Mouse (Mus musculus) small intestine, adult 2 months (tissue): ENCODE measurements at regions not wholly inside any gene's neighbourhood (a gene's known extent, or its start where the extent isn't known, plus 50 kb on each side); places are given as distances from the start of the nearest gene placed in this dataset.

Experiments
- CTCF ChIP-seq: fragments of 200-500 bp; IDR thresholded peaks from 2 replicates; pipeline ENCODE4 v1.5.1; 2012; ENCODE audit warnings: low read depth, mild to moderate bottlenecking, control low read depth, inconsistent platforms, low read length, moderate library complexity, mixed read lengths; ENCODE audit not compliant: insufficient replicate concordance, insufficient read length; ENCODE audit errors: extremely low read depth
- POLR2A ChIP-seq: fragments of 200-500 bp; IDR thresholded peaks from 2 replicates; pipeline ENCODE4 v1.6.1; 2012; ENCODE audit warnings: low read depth, mild to moderate bottlenecking, control low read depth, inconsistent platforms, low read length, moderate library complexity

GRCm38 (mm10) chr7:136047364-136047945 is 331.3 kb upstream of the Mki67 start:
- TF ChIP-seq CTCF = no peak
- TF ChIP-seq POLR2A = no peak
